Mouse (Mus musculus) intestine, postnatal 0 days (tissue): Measurements from ENCODE around the gene Tmem235. TPM values are rescaled to one million over a fixed set of nuclear protein-coding genes. Genes with fewer than 3 reads are reported as not detected.

Experiments used
- ATAC-seq: fragments of 200-750 bp; cut with Nextera tagmentation; 2 replicates; pipeline ENCODE4 v1.8.0; 2017; ENCODE audit warnings: mild to moderate bottlenecking, moderate TSS enrichment, moderate library complexity
- H3K27ac ChIP-seq: fragments of 300-500 bp; sonication (generic); 2 replicates; pipeline ENCODE4 v1.5.1; 2014; ENCODE audit warnings: mild to moderate bottlenecking, low read depth, low read length, moderate library complexity
- H3K27me3 ChIP-seq: fragments of 300-500 bp; sonication (generic); replicated peaks from 2 replicates; pipeline ENCODE4 v1.6.1; 2014; ENCODE audit warnings: low read length, mixed read lengths; ENCODE audit not compliant: control insufficient read depth, insufficient read depth
- H3K36me3 ChIP-seq: fragments of 300-500 bp; sonication (generic); 2 replicates; pipeline ENCODE4 v1.6.1; 2014; ENCODE audit warnings: mild to moderate bottlenecking, moderate library complexity; ENCODE audit not compliant: control insufficient read depth, insufficient read depth
- H3K4me1 ChIP-seq: fragments of 300-500 bp; sonication (generic); replicated peaks from 2 replicates; pipeline ENCODE4 v1.6.1; 2014; ENCODE audit warnings: antibody characterized with exemption, low read length, mixed read lengths; ENCODE audit not compliant: control insufficient read depth, insufficient read depth
- H3K4me2 ChIP-seq: fragments of 300-500 bp; sonication (generic); replicated peaks from 2 replicates; pipeline ENCODE4 v1.6.1; 2014; ENCODE audit warnings: low read depth, mild to moderate bottlenecking, moderate library complexity
- H3K4me3 ChIP-seq: fragments of 300-500 bp; sonication (generic); 2 replicates; pipeline ENCODE4 v1.5.1; 2014; ENCODE audit warnings: low read depth, low read length
- H3K9ac ChIP-seq: fragments of 300-500 bp; sonication (generic); 2 replicates; pipeline ENCODE4 v1.6.1; 2014; ENCODE audit warnings: mild to moderate bottlenecking, low read depth, low read length
- H3K9me3 ChIP-seq: fragments of 300-500 bp; sonication (generic); 2 replicates; pipeline ENCODE4 v1.6.1; 2016; ENCODE audit warnings: mixed run types; ENCODE audit not compliant: control insufficient read depth
- CTCF ChIP-seq: sonication (generic); IDR thresholded peaks from 2 replicates; pipeline ENCODE4 v1.5.1; 2016; ENCODE audit warnings: low read depth, mild to moderate bottlenecking, control low read depth, antibody characterized with exemption, moderate library complexity
- WGBS: fragments of 180-500 bp; shearing (Covaris S2); extraction: QIAGEN DNeasy Blood & Tissue Kit; methylation state at CpG from one replicate; pipeline ENCODE4 v1.1.7; 2014; 5-methylcytosine and 5-hydroxymethylcytosine counted together
- polyA plus RNA-seq: library from polyadenylated mRNA; unstranded; fragments of >200 nt; fragmentation: Nextera tagmentation; extraction: Ambion mirVana; gene quantifications from 2 replicates; pipeline ENCODE4 v1.2.1, GENCODE M21; 2015

The Tmem235 gene
- polyA plus RNA-seq, 1 experiment from 2014 or later, result not detected

- 81% methylated on average over 5 of the region's 5 CpGs for WGBS
- Histone ChIP-seq H3K4me1 (no peaks in the 10 kb centered on the region), H3K9ac (no peak overlapping the region), H3K4me3 (no peak overlapping the region), H3K27ac (no peak overlapping the region), H3K9me3 (no peaks in the 10 kb centered on the region), H3K4me2 (no peak overlapping the region), H3K27me3 (no peaks in the 10 kb centered on the region), H3K36me3 (peaks cover 45% of the 10 kb centered on the region)
- TF ChIP-seq CTCF, result no peak
- ATAC-seq, result no peak
These were observed 5.2 kb upstream of the Tmem235 start for GRCm38 (mm10) chr11:117855360-117855759.

GRCm38 (mm10) chr11:117855975-117856374, 4.6 kb upstream of the Tmem235 start:
- WGBS, result 64% methylated on average over 1 of the region's 1 CpGs
- TF ChIP-seq CTCF, result no peak
- Histone ChIP-seq H3K4me1 (no peaks in the 10 kb centered on the region), H3K9ac (no peak overlapping the region), H3K27me3 (no peaks in the 10 kb centered on the region), H3K36me3 (peaks cover 42% of the 10 kb centered on the region), H3K27ac (0 out of 2 replicates have a peak overlapping the region, but pooled peaks have one; percentile 9), H3K4me3 (no peak overlapping the region), H3K9me3 (no peaks in the 10 kb centered on the region), H3K4me2 (no peak overlapping the region)
- no peak; the same call in 1 of the 2 replicates for ATAC-seq

GRCm38 (mm10) chr11:117857462-117857861, 3.1 kb upstream of the Tmem235 start:
- no peak for ATAC-seq
- no peak for TF ChIP-seq CTCF
- Histone ChIP-seq H3K27ac (no peak overlapping the region), H3K9ac (no peak overlapping the region), H3K4me1 (no peaks in the 10 kb centered on the region), H3K9me3 (no peaks in the 10 kb centered on the region), H3K4me2 (no peak overlapping the region), H3K36me3 (peaks cover 32% of the 10 kb centered on the region), H3K4me3 (no peak overlapping the region), H3K27me3 (no peaks in the 10 kb centered on the region)
- WGBS, result 92% methylated on average over 10 of the region's 10 CpGs

GRCm38 (mm10) chr11:117858392-117858791, 2.2 kb upstream of the Tmem235 start:
- no peak for TF ChIP-seq CTCF
- Histone ChIP-seq H3K4me1 (0 out of 2 replicates have a peak, but pooled peaks cover 4% of the 10 kb centered on the region), H3K9ac (no peak overlapping the region), H3K36me3 (peaks cover 23% of the 10 kb centered on the region), H3K27me3 (no peaks in the 10 kb centered on the region), H3K4me3 (no peak overlapping the region), H3K27ac (no peak overlapping the region), H3K4me2 (no peak overlapping the region), H3K9me3 (no peaks in the 10 kb centered on the region)
- WGBS, result 54% methylated on average over 3 of the region's 3 CpGs
- no peak for ATAC-seq

GRCm38 (mm10) chr11:117863174-117863856, 2.8 kb downstream of the Tmem235 start:
- Histone ChIP-seq H3K4me1 (0 out of 2 replicates have a peak, but pooled peaks cover 11% of the 10 kb centered on the region), H3K9ac (no peak overlapping the region), H3K27me3 (no peaks in the 10 kb centered on the region), H3K9me3 (no peaks in the 10 kb centered on the region), H3K36me3 (no peaks in the 10 kb centered on the region; the same call in 1 of the 2 replicates), H3K27ac (peak overlapping the region; percentile 68), H3K4me3 (no peak overlapping the region), H3K4me2 (peak overlapping the region; percentile 22)
- ATAC-seq, result peak; percentile 77
- WGBS, result 21% methylated on average over 11 of the region's 11 CpGs
- no peak for TF ChIP-seq CTCF

GRCm38 (mm10) chr11:117864805-117865204, 4.3 kb downstream of the Tmem235 start:
- TF ChIP-seq CTCF, result no peak
- Histone ChIP-seq H3K4me2 (no peak overlapping the region), H3K4me3 (no peak overlapping the region), H3K4me1 (0 out of 2 replicates have a peak, but pooled peaks cover 11% of the 10 kb centered on the region), H3K9ac (peak overlapping the region; percentile 17; the same call in 1 of the 2 replicates), H3K9me3 (no peaks in the 10 kb centered on the region), H3K36me3 (peaks cover 4% of the 10 kb centered on the region; the same call in 1 of the 2 replicates), H3K27me3 (no peaks in the 10 kb centered on the region), H3K27ac (no peak overlapping the region)
- no peak for ATAC-seq
- 74% methylated on average over 2 of the region's 2 CpGs for whole genome bisulfite sequencing
